Mouse (Mus musculus) cerebellum, adult 8-10 months (tissue): Measurements from ENCODE around the gene Prkag2.

Source experiments
- DNase-seq: peaks from one replicate; pipeline ENCODE4 v3.0.0; 2022

Gene Prkag2

DNA sequence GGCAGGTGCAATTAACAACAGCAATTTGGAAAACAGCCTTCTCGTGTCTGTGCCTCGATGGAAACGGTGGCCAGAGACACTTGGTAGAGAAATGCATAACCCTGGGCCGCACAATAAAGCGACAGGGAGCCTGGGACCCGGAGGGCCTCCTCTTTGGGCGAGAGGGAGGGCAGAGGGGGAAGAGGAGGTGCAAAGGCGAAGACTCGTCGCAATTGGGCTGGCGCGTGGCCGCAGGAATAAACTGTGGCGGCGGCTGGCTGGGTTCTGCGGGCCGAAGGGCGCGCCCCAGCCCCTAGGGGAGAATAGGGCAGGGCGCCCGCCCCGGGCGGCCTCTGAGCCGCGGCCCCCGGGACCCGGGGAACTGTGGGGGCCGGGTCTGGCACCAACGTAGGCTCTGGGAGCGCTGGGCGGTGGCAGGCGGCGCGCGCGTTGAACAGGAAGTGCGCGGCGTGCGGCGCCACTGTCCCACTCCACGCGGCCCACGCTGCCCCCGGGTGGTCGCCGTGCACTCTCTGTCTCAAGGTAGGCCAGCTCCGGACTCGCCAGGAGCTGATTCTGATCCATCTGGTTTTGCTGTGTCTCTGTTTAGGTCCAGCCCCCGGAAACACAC, at the start of gene Prkag2:
Gene Prkag2, minus strand, starts transcription at position 127 of the 610 bp plus-strand sequence.
- DNase-seq = peak; percentile 48

DNA sequence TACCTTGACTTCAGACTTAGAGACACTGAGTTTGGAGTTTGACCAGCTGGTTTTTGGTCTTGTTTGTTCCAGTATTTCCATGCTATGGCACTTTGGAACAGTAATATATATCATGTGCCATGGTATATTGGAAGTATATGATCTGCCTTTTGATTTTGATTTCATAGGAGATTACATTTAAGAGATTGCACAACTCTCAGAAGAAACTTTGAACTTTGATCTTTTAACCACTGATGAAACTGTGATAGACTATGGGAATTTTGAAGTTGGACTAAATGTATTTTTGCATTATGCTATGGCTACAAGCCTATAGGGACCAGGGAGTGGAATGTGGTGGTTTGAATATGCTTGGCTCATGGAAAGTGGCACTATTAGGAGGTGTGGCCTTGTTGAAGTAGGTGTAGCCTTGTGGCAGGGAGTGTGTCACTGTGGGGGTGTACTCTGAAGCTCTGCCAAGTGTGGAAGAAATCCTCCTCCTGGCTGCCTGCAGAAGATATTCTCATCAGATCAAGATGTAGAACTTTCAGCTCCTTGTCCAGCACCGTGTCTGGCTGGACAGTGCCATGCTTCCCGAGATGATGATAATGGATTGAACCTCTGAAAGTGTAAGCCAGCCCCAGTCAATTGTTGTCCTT, 49.0 kb upstream of the Prkag2 start:
- no peak for DNase-seq

DNA sequence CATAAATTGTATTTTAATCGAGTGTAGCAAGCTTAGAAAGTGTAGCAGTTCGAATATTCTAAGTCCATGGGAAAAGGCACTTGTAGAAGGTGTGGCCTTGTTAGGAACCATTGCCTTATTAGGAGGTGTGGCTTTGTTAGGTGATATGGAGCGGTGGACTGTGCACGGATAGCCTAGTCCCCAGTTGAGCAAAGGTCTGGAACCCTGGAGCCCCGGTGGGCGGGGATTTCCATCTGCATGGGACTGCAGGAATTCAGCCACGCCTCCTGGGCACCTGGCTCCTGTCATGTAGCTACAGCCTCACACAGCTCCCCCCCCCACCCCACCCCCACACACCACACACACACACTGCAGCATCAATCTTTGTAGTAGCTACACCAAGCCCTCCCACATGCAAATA, 46.3 kb upstream of the Prkag2 start:
- no peak for DNase-seq

DNA sequence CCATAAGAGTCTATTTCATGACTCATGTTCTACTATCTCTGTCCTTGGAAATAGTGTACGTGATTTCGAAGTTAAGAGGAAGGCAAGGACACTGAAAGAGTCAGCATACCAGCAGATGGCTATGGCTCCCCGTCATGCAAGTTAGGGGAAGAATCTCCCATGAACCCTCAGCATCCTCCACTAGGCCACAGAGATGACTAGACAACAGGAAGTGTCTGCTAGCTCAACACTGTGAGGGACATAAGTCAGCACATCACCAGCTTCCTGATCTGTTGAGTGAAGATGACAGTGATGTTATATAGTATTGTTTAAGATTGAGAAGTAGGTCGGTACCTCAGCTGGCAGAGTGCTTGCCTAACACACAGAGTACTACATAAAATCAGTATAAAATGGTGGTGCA, 27.4 kb upstream of the Prkag2 start:
- DNase-seq = no peak

DNA sequence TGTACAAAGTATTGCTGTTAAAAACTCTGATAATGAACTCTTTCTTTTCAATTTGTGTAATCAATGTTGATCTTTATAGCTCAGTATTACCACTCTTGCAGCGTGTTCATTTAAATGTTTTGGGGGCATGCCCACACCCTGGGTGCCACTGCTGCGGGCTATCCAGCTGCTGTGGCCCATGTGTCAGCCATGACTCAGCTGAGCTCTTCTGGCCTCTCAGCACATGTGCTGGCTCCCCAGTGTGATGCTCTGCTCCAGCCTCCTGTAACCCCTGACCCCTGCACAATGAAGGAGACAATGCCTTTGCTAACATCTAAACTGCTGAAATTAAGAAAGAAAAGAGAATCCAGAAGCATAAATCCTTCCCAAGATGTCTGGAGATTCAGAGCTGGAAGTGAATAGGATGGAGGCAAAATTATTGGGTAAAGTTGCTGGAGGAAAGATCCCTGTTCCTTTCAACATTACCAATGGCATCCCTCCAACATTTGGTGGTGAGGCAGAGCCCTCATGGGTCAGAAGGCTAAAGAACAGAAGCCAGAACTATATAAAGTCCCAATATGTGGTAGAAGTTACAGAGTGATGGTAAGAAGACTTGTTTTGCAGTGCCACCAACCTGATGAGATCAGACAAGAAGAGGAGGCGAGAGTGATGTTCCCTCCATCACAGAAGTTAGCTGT, 25.6 kb upstream of the Prkag2 start:
- no peak for DNase-seq

DNA sequence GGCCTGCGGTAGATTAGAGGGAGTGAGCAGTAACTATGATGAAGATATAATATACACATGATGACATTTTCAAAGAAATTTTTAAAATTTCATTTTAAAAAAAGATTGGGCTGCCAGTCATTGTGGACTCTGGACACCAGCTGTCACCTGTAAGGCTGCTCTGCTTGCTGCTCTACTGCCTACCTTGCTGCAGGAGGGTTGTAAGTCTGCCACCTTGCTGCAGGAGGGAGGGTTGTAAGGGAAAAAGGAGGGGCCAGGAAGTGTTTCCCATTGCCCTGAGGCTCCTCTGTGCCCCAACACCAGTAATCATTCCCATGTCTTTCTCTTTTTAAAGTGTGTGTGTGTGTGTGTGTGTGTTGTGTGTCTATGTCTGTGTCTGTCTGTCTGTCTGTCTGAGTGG, 22.1 kb upstream of the Prkag2 start:
- DNase-seq = no peak

DNA sequence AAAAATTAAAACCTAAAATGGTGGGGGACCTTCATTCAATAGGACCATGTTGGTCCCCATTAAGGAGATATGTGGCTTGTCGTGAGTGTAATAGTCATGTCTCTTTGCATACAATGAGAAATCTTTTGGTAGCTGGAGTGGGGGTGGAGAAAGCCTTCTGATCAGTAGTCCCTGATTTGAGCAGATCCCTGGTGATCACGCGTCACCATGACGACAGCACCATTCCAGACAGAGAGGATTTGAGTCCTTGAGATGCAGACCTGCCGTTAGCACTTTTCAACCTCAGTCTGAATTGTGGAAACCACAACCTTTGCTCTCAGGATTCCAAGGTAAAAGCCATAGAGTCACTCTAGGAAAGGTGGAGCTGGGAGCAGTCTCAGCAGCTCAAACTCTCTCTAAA, 18.7 kb upstream of the Prkag2 start:
- no peak for DNase-seq

DNA sequence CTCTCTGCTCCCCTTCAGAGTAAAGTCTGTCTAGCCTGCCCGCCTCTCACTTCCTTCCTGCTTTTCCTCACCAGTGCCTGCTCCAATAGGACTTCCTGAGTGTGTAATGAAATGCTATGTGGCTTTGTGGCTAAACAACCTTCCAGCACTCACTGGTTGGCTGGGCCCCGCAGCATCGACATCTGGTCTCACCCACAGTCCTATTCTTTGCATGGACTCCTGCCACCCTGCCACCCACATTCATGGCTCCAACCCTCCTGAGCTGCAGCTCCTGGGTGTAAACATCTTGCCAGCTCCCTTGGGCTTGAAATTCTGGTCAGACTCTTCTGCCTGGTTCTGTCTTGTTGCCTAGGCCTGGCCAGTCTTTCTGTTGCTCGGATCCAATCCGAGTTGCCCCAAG, 15.6 kb upstream of the Prkag2 start:
- no peak for DNase-seq

DNA sequence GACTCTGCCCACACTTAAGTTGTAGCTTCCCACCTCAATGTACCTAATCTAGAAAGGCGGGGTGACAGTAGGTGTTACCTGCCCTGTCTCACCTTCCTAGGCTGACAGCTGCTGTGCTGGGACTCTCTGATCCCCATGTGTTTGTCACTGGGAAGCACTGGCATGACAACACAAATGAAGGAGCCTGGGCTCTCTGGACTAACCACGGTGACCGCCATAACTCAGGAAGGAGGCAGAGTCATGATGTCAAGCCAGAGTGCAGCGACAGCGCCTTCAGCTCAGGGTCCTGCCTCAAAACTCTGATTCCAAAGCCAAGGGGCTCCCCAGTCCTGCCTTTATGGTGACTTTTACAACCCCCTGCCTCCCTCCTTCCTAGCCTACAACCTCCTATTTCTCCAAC, 14.8 kb upstream of the Prkag2 start:
- no peak for DNase-seq

DNA sequence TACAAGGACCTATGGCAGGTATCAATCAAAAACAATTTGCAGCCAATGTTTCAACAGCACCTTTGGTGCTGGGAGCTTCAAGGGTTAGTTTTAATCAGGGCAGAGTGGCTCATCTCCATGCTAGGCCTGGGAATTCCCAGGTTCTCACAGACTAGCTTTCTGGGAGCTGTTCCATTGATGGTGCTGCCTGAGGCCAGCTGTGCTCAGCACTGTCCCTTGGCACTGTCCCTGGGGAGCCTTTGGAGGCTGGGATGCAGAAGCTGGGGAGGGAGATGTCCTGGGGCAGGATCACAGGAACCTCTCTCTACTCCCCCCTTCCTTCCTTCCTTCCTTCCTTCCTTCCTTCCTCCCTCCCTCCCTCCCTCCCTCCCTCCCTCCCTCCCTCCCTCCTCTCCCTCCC, 13.7 kb upstream of the Prkag2 start:
- no peak for DNase-seq

DNA sequence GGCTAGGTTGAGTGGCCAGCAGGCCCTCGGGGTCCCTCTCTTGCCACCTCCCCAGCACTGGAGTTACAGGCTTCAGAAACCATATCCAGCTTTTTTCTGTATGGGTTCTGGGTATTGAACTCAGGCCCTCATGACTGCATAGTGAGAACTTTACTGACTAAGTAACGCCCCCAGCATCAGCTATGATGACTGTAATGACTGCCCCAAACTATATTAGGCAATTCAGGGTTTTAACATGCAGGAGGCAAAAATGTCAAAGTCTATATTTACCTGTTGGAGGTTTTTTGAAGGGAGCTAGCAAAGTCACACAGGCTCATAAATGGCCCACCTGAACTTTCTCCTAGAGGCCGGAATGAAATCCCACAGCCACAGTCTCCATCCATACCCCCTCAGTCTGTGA, 9.9 kb upstream of the Prkag2 start:
- no peak for DNase-seq

DNA sequence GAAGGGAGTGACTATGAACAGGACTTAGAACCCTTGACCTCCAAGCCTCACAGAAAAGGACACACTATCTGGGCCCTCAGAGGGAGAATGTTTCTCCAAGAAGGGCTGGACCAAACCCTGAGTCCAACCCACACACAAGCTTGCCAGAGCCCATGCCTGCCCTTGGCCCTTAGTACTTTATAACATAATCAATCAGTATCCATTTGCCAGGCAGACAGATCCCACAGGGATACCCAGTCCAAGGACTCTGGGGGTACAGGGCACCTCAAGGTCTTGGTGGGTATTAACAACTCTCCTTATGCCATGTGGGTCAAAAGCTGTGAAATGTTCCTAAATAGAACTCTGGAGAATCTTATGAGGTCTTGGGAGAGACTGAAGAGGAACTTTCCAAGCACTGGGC, 5.3 kb upstream of the Prkag2 start:
- no peak for DNase-seq

DNA sequence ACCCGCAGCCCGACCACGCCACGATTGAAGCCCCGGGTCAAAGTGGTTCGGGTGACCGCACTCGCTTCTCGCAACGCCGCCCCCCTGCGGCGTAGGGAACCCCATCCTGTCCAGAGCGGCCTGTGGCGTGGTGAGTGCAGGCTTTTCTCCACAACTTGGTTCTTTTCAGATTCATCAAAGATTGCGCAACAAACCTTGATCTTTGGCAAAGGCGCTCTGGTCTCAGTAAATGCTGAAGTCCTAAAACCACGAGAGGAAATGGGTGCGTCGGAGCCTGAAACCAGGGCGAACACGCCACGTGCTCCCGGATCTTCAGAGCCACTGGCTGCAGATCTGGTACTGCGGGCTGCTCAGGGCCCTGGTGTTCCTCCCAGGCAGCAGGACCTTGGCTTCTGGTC, 683 bp upstream of the Prkag2 start:
- no peak for DNase-seq

DNA sequence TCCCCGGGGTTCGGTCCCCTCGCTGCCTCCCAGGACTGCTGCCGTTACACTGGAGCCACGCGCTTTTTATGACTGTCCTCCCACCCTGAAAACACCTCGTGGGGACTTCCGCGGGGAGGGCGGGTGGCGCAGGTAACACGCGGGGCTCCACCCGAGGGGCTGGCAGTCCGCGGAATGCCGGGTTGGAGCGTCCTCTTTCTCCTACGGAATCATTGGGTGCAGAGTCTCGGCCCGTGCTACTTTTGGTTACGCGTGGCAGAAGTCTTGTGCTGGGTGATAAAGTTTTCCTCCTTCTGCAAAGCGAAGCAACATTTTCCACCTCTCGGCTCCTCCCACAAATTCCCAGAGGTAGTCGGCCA, 306 bp downstream of the Prkag2 start:
- no peak for DNase-seq

DNA sequence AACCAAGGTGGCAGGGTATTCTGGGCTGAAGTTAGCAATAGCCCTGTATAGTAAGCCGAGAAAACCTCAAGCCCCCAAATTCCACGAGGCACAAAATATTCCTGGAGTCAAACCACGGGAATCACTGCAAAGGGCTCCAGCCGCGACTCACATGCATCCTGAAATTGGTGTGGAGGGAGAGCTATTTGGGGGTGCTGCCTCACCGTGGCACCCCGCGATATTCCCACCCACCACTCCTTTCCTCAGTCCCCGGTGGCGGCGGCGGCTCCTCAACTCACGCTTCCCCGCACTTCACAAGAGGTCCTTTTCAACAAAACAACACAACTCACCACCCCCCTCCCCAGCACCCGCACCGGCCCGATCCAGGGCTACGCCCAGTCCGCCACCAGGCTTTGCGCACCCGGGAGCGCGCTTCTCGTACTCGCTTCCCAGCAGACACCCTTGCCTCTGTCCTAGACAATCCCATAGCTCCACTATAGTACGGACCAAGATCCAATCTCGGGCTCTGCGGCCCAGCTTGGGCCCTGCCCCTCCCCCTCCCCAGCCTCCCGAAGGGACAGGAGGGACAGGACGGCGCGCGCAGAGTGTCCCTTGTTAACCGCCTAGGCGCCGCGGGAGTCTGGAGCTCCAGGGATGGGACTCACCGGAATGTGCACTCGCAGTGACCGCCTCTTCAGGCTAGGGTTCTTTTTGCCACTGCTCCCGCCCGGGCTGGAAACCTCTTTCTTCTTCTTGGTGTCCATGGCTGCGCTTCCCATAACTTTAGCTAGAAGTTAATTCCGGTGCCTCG, 880 bp downstream of the Prkag2 start:
- peak; percentile 45 for DNase-seq

DNA sequence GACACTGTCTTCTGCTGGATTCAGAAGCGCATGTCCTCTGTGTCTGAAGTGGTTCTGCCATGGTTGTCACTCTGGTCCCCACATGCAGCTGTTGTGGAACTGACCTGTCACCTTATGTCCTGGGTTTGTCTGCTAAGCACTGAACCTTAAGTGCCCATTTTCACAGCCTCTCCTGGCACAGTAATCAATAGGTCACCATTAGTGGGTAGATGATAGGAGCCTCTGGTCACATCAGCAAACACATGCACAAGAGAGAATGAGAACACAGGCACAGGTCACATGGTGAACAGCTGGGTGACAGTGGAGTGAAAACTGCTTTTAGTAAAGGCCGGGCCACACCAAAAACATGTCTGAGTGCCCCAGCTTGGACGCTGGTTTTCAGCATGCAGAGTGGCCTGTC, 2.6 kb downstream of the Prkag2 start:
- no peak for DNase-seq

DNA sequence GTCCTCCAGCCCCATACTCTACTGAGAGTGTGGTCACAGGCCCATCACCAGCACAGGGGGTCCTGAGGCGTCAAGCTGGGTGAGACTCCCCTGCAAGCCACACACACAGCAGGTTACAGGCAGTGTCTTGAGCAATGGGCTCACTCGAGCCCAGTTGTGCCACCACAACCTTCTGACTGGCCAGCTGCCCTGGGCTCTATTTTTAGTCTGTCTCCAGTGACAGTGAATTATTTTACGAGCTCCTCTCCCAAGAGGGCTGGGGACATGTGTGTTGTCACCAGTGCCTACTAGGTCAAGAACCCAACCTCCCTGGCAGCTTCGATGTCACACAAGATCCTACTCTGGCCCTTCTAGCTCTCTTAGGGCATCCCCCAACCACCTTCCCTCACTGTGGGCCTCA, 4.0 kb downstream of the Prkag2 start:
- DNase-seq = no peak

DNA sequence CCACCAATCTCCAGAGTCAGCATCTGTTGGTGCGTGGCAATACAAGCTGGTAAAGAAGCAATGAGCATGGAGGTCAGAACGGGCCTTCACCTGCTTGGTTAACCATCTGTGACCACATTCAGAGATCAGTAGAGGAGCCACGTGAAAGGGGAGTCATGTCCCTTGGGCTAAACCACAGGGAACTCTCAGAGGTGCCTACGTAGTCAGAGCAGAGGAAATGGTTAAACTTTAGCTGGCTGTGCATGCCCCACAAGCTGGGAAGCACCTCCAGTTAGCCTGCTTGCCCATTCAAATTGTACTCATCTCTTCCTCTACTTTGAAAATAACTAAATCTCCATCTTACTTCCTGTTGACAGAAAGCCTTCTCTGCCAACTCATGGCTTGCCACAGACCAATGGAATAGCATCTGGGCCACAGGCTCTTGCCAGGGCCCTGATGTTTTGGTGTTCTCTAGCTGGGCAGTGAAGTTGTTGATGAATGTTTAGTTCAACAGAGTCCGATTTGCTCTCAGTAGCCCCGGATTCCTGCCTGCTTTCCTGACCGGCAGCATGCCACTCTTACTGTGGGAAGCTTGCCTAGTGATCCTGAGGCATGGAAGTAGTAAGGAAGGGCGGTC, 7.7 kb downstream of the Prkag2 start:
- no peak for DNase-seq

DNA sequence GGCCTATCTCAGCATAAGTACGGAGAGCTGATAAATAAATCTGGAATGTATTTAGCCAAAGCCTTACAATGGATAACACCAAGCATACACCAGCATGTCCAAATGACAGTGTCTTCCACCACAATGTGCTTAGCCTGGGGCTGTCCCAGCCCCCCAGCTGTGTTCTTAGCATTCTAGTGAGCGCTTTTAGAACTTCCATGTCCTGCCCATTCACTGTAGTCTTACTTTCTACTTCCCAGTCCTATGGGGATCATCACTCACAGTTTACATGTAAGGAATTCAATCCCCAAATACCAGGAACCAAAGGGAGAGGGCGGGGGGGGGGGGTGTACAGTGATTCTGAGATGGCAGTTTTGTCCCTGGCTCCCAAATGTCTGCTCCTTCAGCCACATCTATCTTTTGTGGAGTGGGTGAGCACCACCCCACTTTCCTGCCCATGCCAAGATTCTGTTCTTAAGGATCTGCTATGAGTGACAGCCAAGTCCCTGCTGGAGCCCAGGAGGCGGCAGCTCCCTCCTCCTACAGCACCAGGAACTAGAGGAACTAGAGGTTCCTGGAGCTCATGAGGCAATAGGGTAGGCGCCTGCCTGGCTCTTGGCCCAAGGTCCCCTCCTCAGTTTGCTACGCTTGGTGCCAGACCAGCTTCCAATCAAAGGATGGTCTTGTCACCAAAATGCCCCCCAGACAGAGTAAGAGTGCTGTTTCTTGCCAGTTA, 11.0 kb downstream of the Prkag2 start:
- DNase-seq = no peak

DNA sequence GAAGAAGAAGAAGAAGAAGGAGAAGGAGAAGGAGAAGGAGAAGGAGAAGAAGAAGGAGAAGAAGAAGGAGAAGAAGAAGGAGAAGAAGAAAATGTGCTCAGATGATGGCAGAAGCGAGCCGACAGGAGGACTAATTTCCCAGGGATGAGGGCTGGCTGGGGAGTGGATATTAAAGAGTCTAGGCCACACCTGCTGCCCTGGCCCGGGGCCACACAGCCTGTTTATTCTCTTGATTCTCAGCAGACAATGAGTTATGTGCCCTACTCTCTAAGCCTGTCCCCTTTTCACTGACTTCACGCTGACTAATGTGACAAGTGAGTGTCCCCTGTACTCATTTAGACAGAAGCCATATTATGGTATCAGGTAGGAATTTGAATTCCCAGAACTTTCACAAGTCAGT, 11.8 kb downstream of the Prkag2 start:
- peak; percentile 62 for DNase-seq

DNA sequence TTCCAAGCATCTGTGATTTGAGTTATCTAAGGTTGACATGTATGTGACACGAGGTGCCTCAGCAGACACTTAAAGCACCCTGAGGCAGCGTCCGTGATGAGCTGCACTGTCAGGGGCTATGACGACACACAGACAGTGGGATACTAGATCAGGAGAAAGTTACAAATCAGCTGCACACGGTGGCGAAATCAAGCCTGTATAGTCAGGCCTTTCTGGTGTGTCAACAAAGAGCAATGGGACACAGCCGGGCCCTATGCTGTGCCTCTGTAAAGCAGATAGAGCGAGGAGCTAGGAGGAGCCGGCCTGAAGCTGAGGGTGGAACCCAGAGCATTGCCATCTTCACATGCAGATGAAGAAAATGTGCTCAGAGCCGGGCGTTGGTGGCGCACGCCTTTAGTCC, 12.3 kb downstream of the Prkag2 start:
- no peak for DNase-seq

DNA sequence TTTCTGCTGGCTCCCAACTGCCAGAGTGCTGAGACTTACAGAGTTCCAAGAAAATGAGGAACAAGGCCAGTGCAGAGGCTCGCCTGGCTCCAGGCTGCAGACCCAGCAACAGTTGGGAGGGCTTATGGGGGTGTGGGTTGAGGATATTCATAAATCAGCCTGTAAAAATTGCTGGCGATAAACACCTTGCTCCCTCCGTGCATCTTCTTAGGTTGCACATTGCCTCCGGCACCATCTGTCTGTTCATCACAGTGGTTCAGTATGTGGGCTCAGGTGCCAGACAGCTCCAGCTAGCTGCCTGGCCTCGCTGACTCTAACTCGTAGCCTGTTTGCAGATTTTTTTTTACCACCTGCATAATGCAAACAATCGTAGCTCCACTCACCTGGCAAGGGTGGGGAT, 13.4 kb downstream of the Prkag2 start:
- DNase-seq = peak; percentile 44

DNA sequence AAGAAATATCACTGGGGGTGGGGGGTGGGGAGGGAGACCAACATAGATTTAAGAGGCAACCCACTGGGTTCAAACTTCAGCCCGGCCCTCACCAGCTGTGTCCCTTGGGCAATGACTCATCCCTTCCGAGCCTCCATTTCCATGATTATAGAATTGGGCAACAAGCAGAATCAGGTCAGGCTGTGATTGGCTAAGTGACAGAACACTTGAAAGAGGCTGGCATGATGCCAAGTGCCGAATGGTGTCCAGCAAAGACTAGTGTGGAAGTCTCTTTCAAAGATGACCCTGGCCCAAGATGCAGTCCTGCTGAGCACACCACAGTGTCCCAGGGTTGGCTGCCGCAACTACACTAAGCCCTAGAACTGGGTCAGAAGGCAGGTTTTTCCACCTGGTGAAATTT, 14.2 kb downstream of the Prkag2 start:
- DNase-seq = peak; percentile 70
